Mouse (Mus musculus): ENCODE results near the gene Rpusd2.

GRCm38 (mm10) chr2:119023154-119023660, 11.4 kb upstream of the Rpusd2 start:
- TF ChIP-seq POLR2A (IDR thresholded peaks at IDR 0.05; ENCODE audit: insufficient read depth, low read length) (no peak), CTCF (IDR thresholded peaks at IDR 0.05; ENCODE audit: low read depth, low read length) (no peak), EP300 (IDR thresholded peaks at IDR 0.05; ENCODE audit: insufficient read depth, low read depth, low read length) (no peak)
